Mouse (Mus musculus) left cerebral cortex, adult 8-10 months (tissue): ENCODE measurements around the gene Acsf3. TPM values are rescaled to one million over a fixed set of nuclear protein-coding genes. Genes with fewer than 3 reads are reported as not detected.

Experiments
- DNase-seq, 2 experiments: peaks; one replicate each; pipeline ENCODE4 v3.0.0; 2022; ENCODE audit warnings: low spot score in 2 of 2
- total RNA-seq, 4 experiments: library from RNA; stranded (reverse); gene quantifications; 2 replicates each; pipeline ENCODE4 v1.2.4; 2022

Gene Acsf3
- total RNA-seq, 4 experiments from 2014 or later = 22.7 to 28.2 (median 26.1) TPM

- no peak for DNase-seq
These were observed 75.5 kb downstream of the Acsf3 start for GRCm38 (mm10) chr8:122850641-122851240.

- DNase-seq = no peak
These were observed 76.6 kb downstream of the Acsf3 start for GRCm38 (mm10) chr8:122851692-122852545.

GRCm38 (mm10) chr8:122852546-122852905 lies 77.2 kb downstream of the Acsf3 start:
- DNase-seq = no peak

- DNase-seq = no peak
These were observed 78.1 kb downstream of the Acsf3 start for GRCm38 (mm10) chr8:122853340-122853771.

GRCm38 (mm10) chr8:122854388-122854787 lies 79.1 kb downstream of the Acsf3 start:
- DNase-seq = no peak

- no peak for DNase-seq
These were observed 79.8 kb downstream of the Acsf3 start for GRCm38 (mm10) chr8:122855123-122855522.

- no peak for DNase-seq
These were observed 81.0 kb downstream of the Acsf3 start for GRCm38 (mm10) chr8:122856288-122856687.

- DNase-seq = no peak
These were observed 84.6 kb downstream of the Acsf3 start for GRCm38 (mm10) chr8:122859843-122860242.

- no peak for DNase-seq
These were observed 89.4 kb downstream of the Acsf3 start for GRCm38 (mm10) chr8:122864719-122865129.

GRCm38 (mm10) chr8:122865441-122865840 lies 90.2 kb downstream of the Acsf3 start:
- DNase-seq = no peak

- no peak for DNase-seq
These were observed 90.9 kb downstream of the Acsf3 start for GRCm38 (mm10) chr8:122866231-122866630.

Other genes starting within 250 kb of the Acsf3 start
- gene Piezo1, start 224.2 kb upstream of the Acsf3 start, total RNA-seq = 1 to 10 TPM; 5.6 to 6.7 (median 6.1) TPM
- 1 to 10 TPM; 4.1 to 5.0 (median 4.4) TPM for gene Cdt1, start 207.5 kb upstream of the Acsf3 start, total RNA-seq
- gene Aprt, start 198.6 kb upstream of the Acsf3 start, total RNA-seq = 10 to 100 TPM; 52.8 to 60.2 (median 57.6) TPM
- gene Galns, start 164.0 kb upstream of the Acsf3 start, total RNA-seq = 10 to 100 TPM in 3 of 4 experiments, 1 to 10 TPM in 1; 9.3 to 11.5 (median 10.9) TPM
- gene Trappc2l, start 163.8 kb upstream of the Acsf3 start, total RNA-seq = 10 to 100 TPM; 73.8 to 84.5 (median 76.0) TPM
- gene Pabpn1l, start 152.7 kb upstream of the Acsf3 start, total RNA-seq = not detected
- gene Cbfa2t3, start 76.4 kb upstream of the Acsf3 start, total RNA-seq = 10 to 100 TPM; 21.6 to 26.5 (median 24.1) TPM
- 1 to 10 TPM in 3 of 4 experiments, under 1 TPM in 1; 0.62 to 1.2 (median 1.1) TPM for gene Cdh15, start 72.5 kb downstream of the Acsf3 start, total RNA-seq